Mouse (Mus musculus) heart, embryonic 15.5 days (tissue): ENCODE measurements around the gene Nrxn2. TPM values are rescaled to one million over a fixed set of nuclear protein-coding genes. Genes with fewer than 3 reads are reported as not detected.

Experiments
- ATAC-seq: fragments of 200-750 bp; cut with Nextera tagmentation; replicated peaks from 2 replicates; pipeline ENCODE4 v1.8.0; 2017; ENCODE audit warnings: low read depth, moderate TSS enrichment; ENCODE audit not compliant: insufficient number of reproducible peaks, insufficient read depth, low FRiP score
- H3K27ac ChIP-seq: fragments of 300-500 bp; sonication (generic); 2 replicates; pipeline ENCODE4 v1.5.1; 2015; ENCODE audit warnings: mild to moderate bottlenecking, inconsistent platforms
- H3K27me3 ChIP-seq: fragments of 300-500 bp; sonication (generic); 2 replicates; pipeline ENCODE4 v1.6.1; 2015; ENCODE audit warnings: inconsistent platforms
- H3K36me3 ChIP-seq: fragments of 300-500 bp; sonication (generic); 2 replicates; pipeline ENCODE4 v1.6.1; 2015; ENCODE audit warnings: mild to moderate bottlenecking, inconsistent platforms
- H3K4me1 ChIP-seq: fragments of 300-500 bp; sonication (generic); replicated peaks from 2 replicates; pipeline ENCODE4 v1.6.1; 2015; ENCODE audit warnings: inconsistent platforms
- H3K4me2 ChIP-seq: fragments of 300-500 bp; sonication (generic); 2 replicates; pipeline ENCODE4 v1.6.1; 2015; ENCODE audit warnings: inconsistent platforms, mild to moderate bottlenecking, moderate library complexity
- H3K4me3 ChIP-seq: fragments of 300-500 bp; sonication (generic); 2 replicates; pipeline ENCODE4 v1.5.1; 2015; ENCODE audit warnings: mild to moderate bottlenecking, inconsistent platforms
- H3K9ac ChIP-seq: fragments of 300-500 bp; sonication (generic); 2 replicates; pipeline ENCODE4 v1.6.1; 2015; ENCODE audit warnings: mild to moderate bottlenecking, inconsistent platforms
- H3K9me3 ChIP-seq: fragments of 300-500 bp; sonication (generic); replicated peaks from 2 replicates; pipeline ENCODE4 v1.6.1; 2016; ENCODE audit warnings: inconsistent platforms
- WGBS: fragments of 180-500 bp; shearing (Covaris S2); methylation state at CpG from one replicate; pipeline ENCODE4 v1.1.7; 2015; ENCODE audit warnings: mixed read lengths; 5-methylcytosine and 5-hydroxymethylcytosine counted together
- polyA plus RNA-seq: library from polyadenylated mRNA; unstranded; fragments of >200 nt; fragmentation: Nextera tagmentation; extraction: Ambion mirVana; gene quantifications from 2 replicates; pipeline ENCODE4 v1.2.1, GENCODE M21; 2015

Gene Nrxn2
- polyA plus RNA-seq, 1 experiment from 2014 or later = 0.60 TPM

DNA sequence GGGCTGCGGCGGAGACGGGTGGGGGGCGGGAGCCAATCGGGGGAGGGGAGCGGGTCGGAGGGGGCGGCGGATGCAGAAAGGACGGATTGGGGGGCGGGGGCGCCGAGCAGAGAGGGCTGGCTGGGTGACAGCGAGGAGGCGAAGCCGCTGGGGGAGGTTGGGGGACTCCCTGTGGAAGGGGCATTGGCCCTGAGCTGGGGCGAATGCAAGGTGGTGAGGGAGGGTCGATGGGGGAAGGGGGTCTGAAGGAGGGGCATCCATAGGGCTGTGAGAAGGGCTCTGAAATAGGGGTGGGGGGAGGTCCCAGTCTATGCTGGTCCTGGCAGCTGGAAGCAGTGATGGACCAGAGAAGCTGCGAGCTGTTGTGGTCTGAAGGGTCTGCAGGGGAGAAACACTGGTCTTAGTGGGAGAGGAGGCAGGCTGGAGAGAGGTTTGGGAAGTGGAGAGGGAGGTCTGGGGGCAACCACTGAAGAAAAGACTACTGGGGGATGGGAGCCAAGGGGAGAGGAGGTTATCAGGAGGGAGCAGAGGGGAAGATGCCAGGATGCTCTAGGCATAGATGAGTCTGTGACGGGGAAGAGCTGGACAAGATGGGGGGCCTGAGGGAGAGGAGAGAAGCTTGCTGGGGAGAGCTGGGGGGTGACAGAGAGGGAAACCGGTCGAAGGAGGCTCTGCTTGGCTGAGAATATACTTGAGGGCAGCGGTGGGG, 607 bp downstream of the Nrxn2 start:
- Histone ChIP-seq H3K4me1 (peaks cover 15% of the 10 kb centered on the region), H3K27me3 (peaks cover 87% of the 10 kb centered on the region), H3K4me2 (peak overlapping the region; percentile 88), H3K27ac (no peak overlapping the region), H3K36me3 (no peaks in the 10 kb centered on the region), H3K9ac (no peak overlapping the region), H3K4me3 (peak overlapping the region; percentile 53), H3K9me3 (no peaks in the 10 kb centered on the region)
- 10% methylated on average over 22 of the region's 23 CpGs for WGBS
- ATAC-seq = no peak

DNA sequence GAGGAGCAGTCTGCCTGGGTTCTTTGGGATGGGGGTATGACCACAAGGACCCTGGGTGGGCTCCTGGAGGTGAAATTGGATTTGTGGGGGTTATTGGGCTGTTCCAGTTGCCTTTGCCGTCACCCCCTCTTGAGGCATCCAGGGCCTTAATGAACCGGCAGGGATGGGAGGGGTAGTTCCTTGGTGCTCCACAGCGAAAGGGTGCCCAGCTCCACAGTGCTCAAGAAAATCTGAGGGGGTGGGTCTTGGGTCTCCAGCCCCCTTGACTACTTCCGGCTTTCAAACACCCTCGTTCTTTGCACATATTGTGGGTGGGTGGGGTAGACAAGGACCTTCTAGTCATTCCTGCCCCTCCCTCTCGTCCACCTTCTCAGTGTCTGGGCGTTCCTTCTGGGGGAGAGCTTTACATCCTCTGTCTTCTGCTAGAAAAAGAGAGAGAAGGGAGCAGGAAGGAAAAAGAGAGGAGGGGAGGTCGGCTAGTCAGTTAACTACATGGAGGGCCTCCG, 1.3 kb downstream of the Nrxn2 start:
- WGBS = 57% methylated on average over 9 of the region's 9 CpGs

DNA sequence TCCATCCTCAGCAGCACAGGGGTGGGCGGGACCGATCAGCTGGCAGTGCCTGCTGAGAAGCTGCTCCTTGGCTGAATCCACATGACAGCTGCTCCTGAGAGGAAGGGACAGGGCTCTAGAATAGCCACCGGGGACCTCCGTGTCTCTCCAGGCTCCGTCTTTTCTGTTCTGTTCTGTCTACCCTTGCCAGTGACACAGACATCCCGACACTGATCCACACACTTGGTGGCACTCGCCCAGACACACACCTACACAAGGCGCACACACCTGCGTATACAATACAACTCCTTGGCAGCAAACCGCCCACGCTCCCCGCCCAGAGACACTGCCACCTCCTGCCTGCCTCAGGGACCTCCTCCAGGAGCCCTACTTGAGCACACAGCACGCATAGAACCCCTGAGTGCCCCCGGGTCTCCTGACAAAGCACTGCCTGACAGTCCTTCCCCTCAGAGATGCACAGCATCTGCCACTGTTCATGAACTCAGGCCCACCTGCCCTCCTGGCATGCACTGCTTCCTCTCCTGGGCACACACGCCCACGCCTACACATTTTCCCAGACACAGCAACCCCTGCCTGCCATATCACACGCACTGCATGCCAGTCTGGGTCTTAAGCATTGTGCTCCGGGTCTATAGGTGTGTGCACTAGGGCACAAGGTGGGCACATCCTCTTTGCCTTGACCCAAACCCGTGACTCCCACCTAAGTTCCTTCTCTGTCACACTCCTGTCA, 2.1 kb downstream of the Nrxn2 start:
- Histone ChIP-seq H3K4me3 (no peak overlapping the region), H3K9me3 (no peaks in the 10 kb centered on the region), H3K36me3 (no peaks in the 10 kb centered on the region), H3K27ac (no peak overlapping the region), H3K27me3 (peaks cover 95% of the 10 kb centered on the region), H3K4me2 (no peak overlapping the region), H3K9ac (no peak overlapping the region), H3K4me1 (peaks cover 13% of the 10 kb centered on the region)
- 59% methylated on average over 19 of the region's 19 CpGs for WGBS
- no peak for ATAC-seq

More for the DNA sequence above, 1.3 kb downstream of the Nrxn2 start:
- Histone ChIP-seq H3K9me3 (no peaks in the 10 kb centered on the region), H3K4me2 (no peak overlapping the region), H3K9ac (no peak overlapping the region), H3K27me3 (peaks cover 94% of the 10 kb centered on the region), H3K4me1 (peaks cover 15% of the 10 kb centered on the region), H3K4me3 (no peak overlapping the region), H3K27ac (no peak overlapping the region), H3K36me3 (no peaks in the 10 kb centered on the region)
- ATAC-seq = no peak

DNA sequence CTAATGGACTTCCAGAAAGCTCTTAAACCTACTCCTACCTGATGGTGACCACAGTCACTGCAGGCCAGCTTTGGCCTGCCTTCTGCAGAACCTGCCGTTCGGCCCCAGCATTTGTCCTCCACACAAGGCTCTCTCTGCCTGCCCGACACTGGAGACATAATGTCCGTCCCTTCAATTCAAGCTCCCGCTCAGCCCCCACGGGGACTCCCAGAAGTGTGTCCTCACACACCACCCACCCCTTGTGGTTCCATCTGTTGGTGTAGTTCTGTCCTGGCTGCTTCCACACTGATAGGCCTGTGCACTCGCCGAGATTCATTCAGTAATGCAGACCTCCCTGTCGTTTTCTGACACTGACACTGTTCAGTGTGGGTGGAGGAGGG, 2.7 kb downstream of the Nrxn2 start:
- no peaks in the 10 kb centered on the region for H3K9me3 ChIP-seq
- peaks cover 95% of the 10 kb centered on the region for H3K27me3 ChIP-seq
- no peak overlapping the region for H3K4me2 ChIP-seq
- no peaks in the 10 kb centered on the region for H3K36me3 ChIP-seq
- no peak overlapping the region for H3K9ac ChIP-seq
- no peak overlapping the region for H3K27ac ChIP-seq
- WGBS = 64% methylated on average over 9 of the region's 9 CpGs
- H3K4me1 ChIP-seq = peaks cover 11% of the 10 kb centered on the region
- no peak overlapping the region for H3K4me3 ChIP-seq
- ATAC-seq = no peak

DNA sequence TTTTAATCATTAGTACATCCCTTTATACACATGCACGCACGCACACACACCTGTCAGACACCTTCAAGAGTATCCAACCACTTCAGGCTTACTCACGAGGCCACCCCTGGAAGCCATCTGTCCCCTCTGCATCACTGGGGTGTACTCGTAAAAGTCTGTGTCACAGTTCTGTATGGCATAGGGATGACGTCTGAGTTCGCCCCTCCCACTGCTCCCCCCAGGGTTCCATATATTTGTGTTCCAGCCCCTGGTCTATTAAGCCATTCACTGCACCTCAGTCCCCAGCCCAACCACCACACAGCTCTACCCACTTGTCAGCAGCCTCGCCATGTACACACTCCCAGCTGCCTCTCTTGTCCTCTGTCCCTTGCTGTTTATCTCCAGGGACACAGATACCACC, 3.5 kb downstream of the Nrxn2 start:
- no peak overlapping the region for H3K4me2 ChIP-seq
- H3K36me3 ChIP-seq = no peaks in the 10 kb centered on the region
- no peak overlapping the region for H3K27ac ChIP-seq
- no peak overlapping the region for H3K4me3 ChIP-seq
- no peak overlapping the region for H3K9ac ChIP-seq
- H3K4me1 ChIP-seq = peaks cover 10% of the 10 kb centered on the region
- no peaks in the 10 kb centered on the region for H3K9me3 ChIP-seq
- ATAC-seq = no peak
- H3K27me3 ChIP-seq = peaks cover 96% of the 10 kb centered on the region
- WGBS = 72% methylated on average over 7 of the region's 7 CpGs

DNA sequence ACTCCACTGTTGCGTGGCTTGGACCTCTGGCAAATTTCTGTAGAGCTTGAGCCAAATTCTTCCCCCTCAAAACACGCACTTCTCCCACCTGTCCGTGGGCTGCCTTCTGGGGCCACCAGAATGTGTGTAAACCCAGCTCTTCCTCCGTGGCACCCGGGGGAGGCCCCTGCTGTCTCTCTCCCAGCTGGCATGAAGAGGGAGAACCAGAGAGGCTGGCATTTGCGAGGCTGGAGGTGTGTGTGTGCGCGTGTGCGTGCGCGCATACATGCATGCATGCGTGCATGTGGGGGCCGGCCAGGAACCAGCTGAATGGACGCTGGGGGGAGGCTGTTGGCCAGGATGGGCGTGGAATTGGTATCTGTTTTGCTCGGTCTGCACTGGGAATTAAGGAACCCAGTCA, 4.7 kb downstream of the Nrxn2 start:
- ATAC-seq = no peak
- no peak overlapping the region for H3K4me3 ChIP-seq
- H3K27ac ChIP-seq = no peak overlapping the region
- peaks cover 97% of the 10 kb centered on the region for H3K27me3 ChIP-seq
- no peak overlapping the region for H3K4me2 ChIP-seq
- peaks cover 13% of the 10 kb centered on the region for H3K4me1 ChIP-seq
- H3K9ac ChIP-seq = no peak overlapping the region
- 79% methylated on average over 16 of the region's 16 CpGs for WGBS
- no peaks in the 10 kb centered on the region for H3K36me3 ChIP-seq
- H3K9me3 ChIP-seq = no peaks in the 10 kb centered on the region

DNA sequence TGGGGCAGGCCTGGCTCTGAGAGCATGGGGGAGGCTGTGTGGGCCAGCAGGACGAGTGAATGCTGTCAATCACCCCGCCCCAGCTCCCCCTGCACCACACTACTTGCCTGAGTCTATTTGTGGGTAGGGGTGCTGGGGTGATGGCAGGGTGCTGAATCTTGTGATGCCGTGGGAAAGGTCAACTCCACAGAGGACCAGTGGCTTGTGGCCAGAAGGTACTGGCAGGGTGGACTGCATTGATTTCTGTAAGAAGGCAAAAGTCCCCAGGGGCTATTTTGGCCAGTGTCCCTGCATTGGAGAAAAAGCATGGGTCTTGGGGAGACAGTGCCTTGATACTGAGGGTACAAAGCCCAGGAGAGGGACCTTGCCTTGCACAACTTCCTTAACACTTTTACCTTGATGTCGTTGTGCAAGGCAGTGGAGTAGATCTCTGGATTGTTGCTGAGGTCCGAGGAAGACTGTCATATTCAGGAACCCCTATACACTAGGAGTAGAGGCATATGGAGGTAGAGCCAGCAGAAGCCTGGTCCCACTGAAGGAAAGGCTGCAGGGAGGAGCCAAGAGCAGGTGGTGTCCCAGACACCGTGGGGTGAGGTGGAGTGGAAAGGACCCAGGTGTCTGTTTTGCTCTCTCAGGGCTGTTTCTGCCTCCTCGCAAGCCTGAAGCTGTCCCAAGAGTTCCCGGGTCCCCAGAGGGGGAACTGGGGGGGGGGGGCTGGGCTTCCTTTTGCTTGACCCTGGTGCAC, 5.8 kb downstream of the Nrxn2 start:
- 51% methylated on average over 8 of the region's 8 CpGs for WGBS
- no peak overlapping the region for H3K4me2 ChIP-seq

DNA sequence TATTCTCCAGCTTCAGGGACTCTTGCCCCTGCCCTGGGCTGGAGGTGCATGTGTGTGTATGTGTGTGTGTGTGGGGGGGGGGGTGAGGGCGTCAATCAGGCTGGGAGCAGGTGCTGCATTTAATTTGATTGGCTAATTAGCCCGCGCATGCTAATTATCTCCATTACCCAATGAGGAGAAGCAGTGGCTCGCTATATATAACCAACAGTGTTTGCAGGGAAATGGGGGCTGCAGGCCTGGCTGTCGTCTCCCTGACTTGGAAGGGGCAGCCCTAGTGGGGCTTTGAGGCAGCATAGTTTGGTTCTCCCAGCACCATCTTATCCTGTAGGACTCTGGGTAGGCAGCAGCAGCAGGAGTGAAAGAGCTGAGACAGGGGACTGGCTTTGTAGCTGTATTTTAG, 7.1 kb downstream of the Nrxn2 start:
- H3K27me3 ChIP-seq = peaks cover 97% of the 10 kb centered on the region
- peaks cover 15% of the 10 kb centered on the region for H3K4me1 ChIP-seq
- H3K36me3 ChIP-seq = no peaks in the 10 kb centered on the region
- no peak overlapping the region for H3K4me2 ChIP-seq
- H3K9ac ChIP-seq = no peak overlapping the region
- no peak overlapping the region for H3K4me3 ChIP-seq
- no peaks in the 10 kb centered on the region for H3K9me3 ChIP-seq
- 46% methylated on average over 5 of the region's 5 CpGs for WGBS
- H3K27ac ChIP-seq = no peak overlapping the region
- no peak for ATAC-seq

More for the DNA sequence above, 5.8 kb downstream of the Nrxn2 start:
- no peak for ATAC-seq
- no peak overlapping the region for H3K9ac ChIP-seq
- peaks cover 97% of the 10 kb centered on the region for H3K27me3 ChIP-seq
- H3K36me3 ChIP-seq = no peaks in the 10 kb centered on the region
- no peak overlapping the region for H3K27ac ChIP-seq
- H3K9me3 ChIP-seq = no peaks in the 10 kb centered on the region
- H3K4me1 ChIP-seq = peaks cover 15% of the 10 kb centered on the region
- H3K4me3 ChIP-seq = no peak overlapping the region

DNA sequence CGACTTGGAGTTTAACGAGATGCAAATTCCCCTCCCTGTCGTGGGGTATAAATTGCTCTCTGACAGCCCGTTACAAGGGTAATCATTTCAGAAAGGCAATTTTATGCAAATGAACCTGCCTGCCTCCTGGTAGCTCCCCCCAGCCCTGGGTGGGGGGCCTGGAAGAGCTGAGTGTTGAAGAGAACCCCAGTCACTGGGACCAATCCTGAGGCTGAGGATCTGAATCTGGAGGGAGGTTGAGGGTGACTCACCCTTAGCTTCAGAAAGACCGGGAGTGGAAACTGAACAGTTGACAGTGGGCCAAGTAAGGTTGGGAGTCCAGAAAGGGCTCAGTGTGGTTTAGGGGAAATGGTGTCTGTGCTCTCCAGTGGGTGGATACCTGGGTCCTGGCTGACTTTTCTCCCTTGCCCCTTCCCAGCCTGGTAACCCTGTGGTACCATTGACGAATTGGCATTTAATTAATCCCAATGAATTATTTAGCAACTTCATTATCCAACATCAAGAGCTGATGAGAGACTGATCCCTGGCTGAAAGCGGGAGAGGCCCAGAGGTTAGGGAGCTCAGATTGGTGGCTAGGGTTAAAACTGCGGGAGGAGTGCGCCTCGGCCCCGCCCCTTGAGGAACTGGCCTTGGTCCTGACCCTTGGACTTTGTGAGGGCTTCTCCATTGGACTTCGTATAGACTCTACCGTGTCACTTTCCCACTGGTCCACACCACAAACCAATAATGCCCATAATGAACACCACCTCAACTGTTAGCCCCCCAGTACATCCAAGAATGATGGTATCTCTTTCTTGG, 8.4 kb downstream of the Nrxn2 start:
- Histone ChIP-seq H3K4me1 (peaks cover 15% of the 10 kb centered on the region), H3K9ac (no peak overlapping the region), H3K27ac (no peak overlapping the region), H3K27me3 (peaks cover 97% of the 10 kb centered on the region), H3K36me3 (no peaks in the 10 kb centered on the region), H3K4me3 (no peak overlapping the region), H3K9me3 (no peaks in the 10 kb centered on the region), H3K4me2 (no peak overlapping the region)
- no peak for ATAC-seq
- 22% methylated on average over 13 of the region's 13 CpGs for WGBS

DNA sequence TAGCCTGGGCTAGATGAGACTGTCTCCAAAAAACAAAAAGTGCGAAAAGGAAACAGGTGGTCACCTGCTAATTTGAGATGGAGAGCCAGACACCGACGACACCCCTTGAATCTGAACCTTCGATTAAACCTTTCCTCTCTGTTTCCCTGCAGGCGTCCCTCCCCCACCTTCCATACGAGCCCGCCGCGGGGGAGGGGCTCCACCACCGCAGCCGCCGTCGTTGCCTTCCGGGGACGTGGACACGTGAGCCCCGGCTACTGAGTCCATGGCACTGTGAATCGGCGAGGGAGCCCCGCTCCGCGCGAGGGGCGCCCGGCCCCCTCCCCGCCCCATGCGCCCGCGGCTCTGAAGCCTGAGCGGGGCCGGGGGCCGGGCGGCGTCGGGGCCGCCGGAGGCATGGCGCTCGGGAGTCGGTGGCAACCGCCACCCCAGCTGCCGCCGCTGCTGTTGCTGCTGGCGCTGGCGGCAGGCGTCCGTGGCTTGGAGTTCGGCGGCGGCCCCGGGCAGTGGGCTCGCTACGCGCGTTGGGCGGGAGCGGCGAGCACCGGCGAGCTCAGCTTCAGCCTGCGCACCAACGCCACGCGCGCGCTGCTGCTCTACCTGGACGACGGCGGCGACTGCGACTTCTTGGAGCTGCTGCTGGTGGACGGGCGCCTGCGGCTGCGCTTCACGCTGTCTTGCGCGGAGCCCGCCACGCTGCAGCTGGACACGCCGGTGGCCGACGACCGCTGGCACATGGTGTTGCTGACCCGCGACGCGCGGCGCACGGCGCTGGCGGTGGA, 9.3 kb downstream of the Nrxn2 start:
- no peak for ATAC-seq
- H3K36me3 ChIP-seq = no peaks in the 10 kb centered on the region
- H3K4me1 ChIP-seq = peaks cover 15% of the 10 kb centered on the region
- H3K9ac ChIP-seq = no peak overlapping the region
- peak overlapping the region; percentile 39 for H3K4me3 ChIP-seq
- peak overlapping the region; percentile 55 for H3K4me2 ChIP-seq
- WGBS = under 1% methylated on average over 94 of the region's 94 CpGs
- H3K9me3 ChIP-seq = no peaks in the 10 kb centered on the region
- H3K27me3 ChIP-seq = peaks cover 96% of the 10 kb centered on the region
- H3K27ac ChIP-seq = no peak overlapping the region
